Mouse (Mus musculus) stomach, embryonic 14.5 days (tissue): Measurements from ENCODE around the gene Nova2. TPM values are rescaled to one million over a fixed set of nuclear protein-coding genes. Genes with fewer than 3 reads are reported as not detected.

ENCODE experiments used
- ATAC-seq: fragments of 200-750 bp; cut with Nextera tagmentation; 2 replicates; pipeline ENCODE4 v1.8.0; 2017; ENCODE audit warnings: low read depth, moderate TSS enrichment; ENCODE audit not compliant: insufficient number of reproducible peaks, insufficient read depth, low FRiP score
- H3K27ac ChIP-seq: fragments of 300-500 bp; sonication (generic); 2 replicates; pipeline ENCODE4 v1.5.1; 2014; ENCODE audit warnings: mild to moderate bottlenecking, low read length, moderate library complexity, mixed read lengths
- H3K27me3 ChIP-seq: fragments of 300-500 bp; sonication (generic); 2 replicates; pipeline ENCODE4 v1.6.1; 2014; ENCODE audit warnings: low read length, control low read depth, mixed read lengths; ENCODE audit not compliant: control insufficient read depth, insufficient read depth
- H3K36me3 ChIP-seq: fragments of 300-500 bp; sonication (generic); 2 replicates; pipeline ENCODE4 v1.6.1; 2014; ENCODE audit warnings: mild to moderate bottlenecking, control low read depth, low read length, moderate library complexity, mixed read lengths; ENCODE audit not compliant: control insufficient read depth, insufficient read depth
- H3K4me1 ChIP-seq: fragments of 300-500 bp; sonication (generic); 2 replicates; pipeline ENCODE4 v1.6.1; 2014; ENCODE audit warnings: low read length, control low read depth, mixed read lengths; ENCODE audit not compliant: control insufficient read depth, insufficient read depth
- H3K4me2 ChIP-seq: fragments of 300-500 bp; sonication (generic); replicated peaks from 2 replicates; pipeline ENCODE4 v1.6.1; 2014; ENCODE audit warnings: low read depth, low read length, control low read depth
- H3K4me3 ChIP-seq: fragments of 300-500 bp; sonication (generic); 2 replicates; pipeline ENCODE4 v1.5.1; 2014; ENCODE audit warnings: low read depth, low read length, control low read depth
- H3K9ac ChIP-seq: fragments of 300-500 bp; sonication (generic); replicated peaks from 2 replicates; pipeline ENCODE4 v1.6.1; 2014; ENCODE audit warnings: low read depth, mild to moderate bottlenecking, control low read depth, low read length, moderate library complexity, mixed read lengths
- H3K9me3 ChIP-seq: fragments of 300-500 bp; sonication (generic); 2 replicates; pipeline ENCODE4 v1.6.1; 2016; ENCODE audit warnings: low read depth, low read length, control low read depth; ENCODE audit not compliant: control insufficient read depth
- WGBS: fragments of 180-500 bp; shearing (Covaris S2); extraction: QIAGEN DNeasy Blood & Tissue Kit; methylation state at CpG from one replicate; pipeline ENCODE4 v1.1.7; 2014; 5-methylcytosine and 5-hydroxymethylcytosine counted together
- polyA plus RNA-seq: library from polyadenylated mRNA; unstranded; fragments of >200 nt; fragmentation: Nextera tagmentation; extraction: Ambion mirVana; gene quantifications from 2 replicates; pipeline ENCODE4 v1.2.1, GENCODE M21; 2014

Nova2 gene
- polyA plus RNA-seq, 1 experiment from 2014 or later, result 0.81 TPM

- no peaks in the 10 kb centered on the region for H3K9me3 ChIP-seq
- 2% methylated on average over 17 of the region's 17 CpGs for WGBS
- peak overlapping the region; percentile 52 for H3K4me2 ChIP-seq
- H3K4me1 ChIP-seq, result peaks cover 30% of the 10 kb centered on the region
- no peaks in the 10 kb centered on the region for H3K27me3 ChIP-seq
- H3K27ac ChIP-seq, result peak overlapping the region; percentile 45; the same call in 1 of the 2 replicates
- peak; percentile 50; the same call in 1 of the 2 replicates for ATAC-seq
- H3K4me3 ChIP-seq, result peak overlapping the region; percentile 26
- H3K36me3 ChIP-seq, result peaks cover 21% of the 10 kb centered on the region
- peak overlapping the region; percentile 43 for H3K9ac ChIP-seq
These were observed 77.3 kb downstream of the Nova2 start for GRCm38 (mm10) chr7:19002848-19003498.

GRCm38 (mm10) chr7:19003902-19004630, 78.4 kb downstream of the Nova2 start, which contains the start of gene Irf2bp1:
Gene Irf2bp1, plus strand, starts transcription at chr7:19004044.
- peak within 1 kb of the TSS; percentile 98 for H3K27ac ChIP-seq
- H3K27me3 ChIP-seq, result no peaks in the 10 kb centered on the region
- peak within 1 kb of the TSS; percentile 88 for H3K4me3 ChIP-seq
- peak; percentile 36; the same call in 1 of the 2 replicates for ATAC-seq
- peak within 1 kb of the TSS; percentile 87 for H3K4me2 ChIP-seq
- H3K4me1 ChIP-seq, result peaks cover 30% of the 10 kb centered on the region
- H3K9me3 ChIP-seq, result no peaks in the 10 kb centered on the region
- WGBS, result under 1% methylated on average over 84 of the region's 90 CpGs
- peaks cover 21% of the 10 kb centered on the region for H3K36me3 ChIP-seq
- peak within 1 kb of the TSS; percentile 88 for H3K9ac ChIP-seq

- Histone ChIP-seq H3K4me2 (peak overlapping the region; percentile 87), H3K36me3 (peaks cover 21% of the 10 kb centered on the region), H3K4me3 (peak overlapping the region; percentile 88), H3K9ac (peak overlapping the region; percentile 88), H3K9me3 (no peaks in the 10 kb centered on the region), H3K4me1 (peaks cover 30% of the 10 kb centered on the region), H3K27me3 (no peaks in the 10 kb centered on the region), H3K27ac (peak overlapping the region; percentile 98; the same call in 1 of the 2 replicates)
- ATAC-seq, result no peak
- 4% methylated on average over 34 of the region's 34 CpGs for WGBS
These were observed 79.0 kb downstream of the Nova2 start for GRCm38 (mm10) chr7:19004631-19005079.

- Histone ChIP-seq H3K9me3 (no peaks in the 10 kb centered on the region), H3K27ac (no peak overlapping the region), H3K4me3 (peak overlapping the region; percentile 88; the same call in 1 of the 2 replicates), H3K4me2 (peak overlapping the region; percentile 87), H3K36me3 (peaks cover 21% of the 10 kb centered on the region), H3K27me3 (no peaks in the 10 kb centered on the region), H3K4me1 (peaks cover 33% of the 10 kb centered on the region), H3K9ac (peak overlapping the region; percentile 88; the same call in 1 of the 2 replicates)
- 74% methylated on average over 34 of the region's 34 CpGs for WGBS
- no peak for ATAC-seq
These were observed 79.9 kb downstream of the Nova2 start for GRCm38 (mm10) chr7:19005417-19006121.

- Histone ChIP-seq H3K27ac (peak overlapping the region; percentile 71; the same call in 1 of the 2 replicates), H3K4me2 (peak overlapping the region; percentile 87), H3K36me3 (peaks cover 21% of the 10 kb centered on the region), H3K4me1 (peaks cover 31% of the 10 kb centered on the region), H3K4me3 (peak overlapping the region; percentile 88; the same call in 1 of the 2 replicates), H3K9me3 (no peaks in the 10 kb centered on the region), H3K27me3 (no peaks in the 10 kb centered on the region), H3K9ac (no peak overlapping the region)
- ATAC-seq, result no peak
- 9% methylated on average over 12 of the region's 12 CpGs for WGBS
These were observed 80.8 kb downstream of the Nova2 start for GRCm38 (mm10) chr7:19006476-19006875.

GRCm38 (mm10) chr7:19007026-19007977, 81.6 kb downstream of the Nova2 start:
- Histone ChIP-seq H3K9ac (no peak overlapping the region), H3K36me3 (peaks cover 21% of the 10 kb centered on the region), H3K4me1 (peaks cover 34% of the 10 kb centered on the region), H3K27me3 (no peaks in the 10 kb centered on the region), H3K27ac (peak overlapping the region; percentile 71; the same call in 1 of the 2 replicates), H3K4me2 (peak overlapping the region; percentile 27), H3K4me3 (no peak overlapping the region), H3K9me3 (no peaks in the 10 kb centered on the region)
- ATAC-seq, result peak; percentile 70
- 55% methylated on average over 13 of the region's 13 CpGs for WGBS

GRCm38 (mm10) chr7:19010581-19010980, 84.9 kb downstream of the Nova2 start:
- Histone ChIP-seq H3K4me1 (peaks cover 28% of the 10 kb centered on the region), H3K36me3 (peaks cover 17% of the 10 kb centered on the region), H3K9ac (no peak overlapping the region), H3K27me3 (no peaks in the 10 kb centered on the region), H3K27ac (no peak overlapping the region), H3K4me3 (no peak overlapping the region), H3K9me3 (no peaks in the 10 kb centered on the region), H3K4me2 (no peak overlapping the region)
- 63% methylated on average over 7 of the region's 7 CpGs for WGBS
- no peak for ATAC-seq
